Mouse (Mus musculus) heart, adult 2 months (tissue): Measurements from ENCODE around the gene Rbm6.

ENCODE experiments used
- CTCF ChIP-seq: fragments of 200-600 bp; IDR thresholded peaks from 2 replicates; pipeline ENCODE4 v1.8.1; 2022; ENCODE audit warnings: antibody characterized with exemption, mild to moderate bottlenecking, moderate library complexity
- EP300 ChIP-seq: fragments of 200-500 bp; IDR thresholded peaks from 2 replicates; pipeline ENCODE4 v1.6.1; 2011; ENCODE audit warnings: low read depth, low read length, control low read depth; ENCODE audit not compliant: insufficient read depth
- POLR2A ChIP-seq: fragments of 200-500 bp; IDR thresholded peaks from 2 replicates; pipeline ENCODE4 v1.6.1; 2011; ENCODE audit warnings: mild to moderate bottlenecking, low read depth, low read length, control low read depth; ENCODE audit not compliant: insufficient read depth

GRCm38 (mm10) chr9:107729709-107730108 lies 143.3 kb downstream of the Rbm6 start:
- TF ChIP-seq POLR2A = no peak
- TF ChIP-seq CTCF = no peak
- TF ChIP-seq EP300 = no peak
